22 mouse cellular contexts compared by ENCODE assay signal in genomic region chr7:101902846-101903245, GRCm38 (mm10). TPM values are rescaled to one million over a fixed set of nuclear protein-coding genes. Genes with fewer than 3 reads are reported as not detected.
DNase-seq lines count a peak whose midpoint lies in the region; ATAC-seq and TF ChIP-seq lines count a peak whose summit lies in the region.
"Had no signal": no experiment of that assay in that cellular context is flagged by ENCODE, and none has a peak within 500 bp of the region (broad histone marks: within the 10 kb centered on the region; RNA-seq: fewer than 3 reads in every experiment).

No protein-coding gene starts in this region.

- TF ChIP-seq CTCF in heart, adult 2 months (IDR thresholded peaks at IDR 0.05) = peak; percentile 27; the same call in 1 of the 2 replicates
- peak; percentile 23 for TF ChIP-seq CTCF in lung, embryonic 14.5 days (IDR thresholded peaks at IDR 0.05; ENCODE audit: low read depth)

- H3K27me3 ChIP-seq in heart, adult 2 months (ENCODE audit: control insufficient read depth, insufficient read depth, low read length) = no peaks in the 10 kb centered on the region
- H3K27me3 ChIP-seq in heart, embryonic 12.5 days (replicated peaks) = no peaks in the 10 kb centered on the region
- H3K27me3 ChIP-seq in lung, embryonic 14.5 days (ENCODE audit: insufficient read depth, low read length) = no peaks in the 10 kb centered on the region
- H3K27me3 ChIP-seq in kidney, embryonic 16.5 days (ENCODE audit: insufficient read depth, low read length) = no peaks in the 10 kb centered on the region
- H3K27me3 ChIP-seq: hindbrain, embryonic 13.5 days; neural tube, embryonic 15.5 days; stomach, embryonic 15.5 days had no signal

- H3K27ac ChIP-seq in heart, adult 2 months = no peak overlapping the region
- no peak overlapping the region for H3K27ac ChIP-seq in heart, embryonic 12.5 days (ENCODE audit: poor library complexity, severe bottlenecking)
- H3K27ac ChIP-seq in lung, embryonic 14.5 days (ENCODE audit: low read depth) = no peak overlapping the region
- no peak overlapping the region for H3K27ac ChIP-seq in kidney, embryonic 16.5 days (ENCODE audit: low read length)
- H3K27ac ChIP-seq: hindbrain, embryonic 13.5 days; left cerebral cortex, adult 2 months; limb, embryonic 10.5 days; neural tube, embryonic 15.5 days; stomach, embryonic 15.5 days had no signal

- H3K4me1 ChIP-seq in heart, adult 2 months (ENCODE audit: control insufficient read depth, insufficient read depth, low read length) = peaks cover 3% of the 10 kb centered on the region
- H3K4me1 ChIP-seq in heart, embryonic 12.5 days (replicated peaks) = peaks cover 16% of the 10 kb centered on the region
- H3K4me1 ChIP-seq in lung, embryonic 14.5 days (ENCODE audit: insufficient read depth) = no peaks in the 10 kb centered on the region
- peaks cover 18% of the 10 kb centered on the region for H3K4me1 ChIP-seq in kidney, embryonic 16.5 days (ENCODE audit: insufficient read depth, low read length)

- no peaks in the 10 kb centered on the region for H3K36me3 ChIP-seq in heart, adult 2 months (ENCODE audit: control insufficient read depth, insufficient read depth, low read length)
- peaks cover 32% of the 10 kb centered on the region for H3K36me3 ChIP-seq in heart, embryonic 12.5 days
- peaks cover 6% of the 10 kb centered on the region; the same call in 1 of the 2 replicates for H3K36me3 ChIP-seq in lung, embryonic 14.5 days (ENCODE audit: insufficient read depth)
- 0 out of 2 replicates have a peak, but pooled peaks cover 10% of the 10 kb centered on the region for H3K36me3 ChIP-seq in kidney, embryonic 16.5 days (ENCODE audit: insufficient read depth, low read length)

- no peak for ATAC-seq in heart, embryonic 12.5 days (ENCODE audit: insufficient number of reproducible peaks, low FRiP score)
- ATAC-seq in lung, embryonic 14.5 days (ENCODE audit: insufficient read depth) = no peak
- no peak for ATAC-seq in inflammation-experienced regulatory T-cells, adult 6 months
- no peak for ATAC-seq in kidney, embryonic 16.5 days (ENCODE audit: low FRiP score, low TSS enrichment)
- ATAC-seq: forebrain, embryonic 16.5 days had no signal

- H3K4me3 ChIP-seq in heart, adult 2 months = no peak overlapping the region
- no peak overlapping the region for H3K4me3 ChIP-seq in heart, embryonic 12.5 days
- no peak overlapping the region for H3K4me3 ChIP-seq in lung, embryonic 14.5 days (ENCODE audit: low read depth, low read length)
- no peak overlapping the region for H3K4me3 ChIP-seq in kidney, embryonic 16.5 days (ENCODE audit: low read length)
- H3K4me3 ChIP-seq: hindbrain, embryonic 13.5 days; left cerebral cortex, adult 2 months; limb, embryonic 10.5 days; myocyte; neural tube, embryonic 15.5 days; stomach, embryonic 15.5 days had no signal

- TF ChIP-seq POLR2A in heart, adult 2 months (IDR thresholded peaks at IDR 0.05; ENCODE audit: insufficient read depth, low read depth, low read length) = no peak

- H3K79me2 ChIP-seq in heart, adult 2 months (replicated peaks; ENCODE audit: control insufficient read depth, insufficient read depth, low read length) = peaks cover 2% of the 10 kb centered on the region; the same call in 1 of the 2 replicates

- intact Hi-C loops in heart, adult 2 months (cut with DNase I) = loop anchor here (10.0 kb wide), 1 partner anchor 598 kb away; the partner anchor contains the start of gene Atg16l2

- no peak for TF ChIP-seq EP300 in heart, adult 2 months (IDR thresholded peaks at IDR 0.05; ENCODE audit: insufficient read depth, low read depth, low read length)

- no peak overlapping the region for H3K9ac ChIP-seq in heart, adult 2 months (ENCODE audit: low read depth, low read length)
- no peak overlapping the region for H3K9ac ChIP-seq in heart, embryonic 12.5 days
- no peak overlapping the region for H3K9ac ChIP-seq in lung, embryonic 14.5 days
- H3K9ac ChIP-seq in kidney, embryonic 16.5 days (replicated peaks; ENCODE audit: low read length) = no peak overlapping the region
- H3K9ac ChIP-seq: hindbrain, embryonic 13.5 days; neural tube, embryonic 15.5 days; stomach, embryonic 15.5 days had no signal

- H3K4me2 ChIP-seq in heart, embryonic 12.5 days = no peak overlapping the region
- no peak overlapping the region for H3K4me2 ChIP-seq in lung, embryonic 14.5 days
- H3K4me2 ChIP-seq in kidney, embryonic 16.5 days (replicated peaks; ENCODE audit: low read depth, low read length) = no peak overlapping the region
- H3K4me2 ChIP-seq: heart, embryonic 11.5 days; hindbrain, embryonic 13.5 days; liver, embryonic 11.5 days; neural tube, embryonic 15.5 days; stomach, embryonic 15.5 days had no signal

- no peak for DNase-seq in heart, adult 2 months
- peak; percentile 17 for DNase-seq in lung, embryonic 14.5 days
- DNase-seq in lung, postnatal 10 days = no peak
- peak; percentile 39 for DNase-seq in ES-CJ7 (ENCODE audit: low read depth, low spot score)
- DNase-seq: adrenal gland, adult 8-10 months; cerebellum, postnatal 10 days; heart, postnatal 14 days; kidney, adult 11 months; kidney, postnatal 14 days; midbrain, embryonic 14.5 days had no signal

- H3K9me3 ChIP-seq in heart, embryonic 12.5 days (replicated peaks) = no peaks in the 10 kb centered on the region
- H3K9me3 ChIP-seq in lung, embryonic 14.5 days (ENCODE audit: low read depth, low read length) = no peaks in the 10 kb centered on the region
- no peaks in the 10 kb centered on the region for H3K9me3 ChIP-seq in kidney, embryonic 16.5 days (ENCODE audit: low read length)
- H3K9me3 ChIP-seq: hindbrain, embryonic 13.5 days; limb, embryonic 10.5 days; neural tube, embryonic 15.5 days; stomach, embryonic 15.5 days had no signal

RNA-seq across cellular contexts. Expression of gene Lamtor1, which starts 2.9 kb away (rescaled TPM):
- 100 to 1,000 TPM; 104 to 125 TPM for total RNA-seq in heart, adult 2 months (2021)
- 244 and 272 TPM in 2 replicates for polyA plus RNA-seq in heart, adult 2 months (2012; rRNA removed)
- polyA plus RNA-seq in heart, embryonic 12.5 days (2016; fragmentation: Nextera tagmentation; extraction: Ambion mirVana) = 128 and 131 TPM in 2 replicates
- polyA plus RNA-seq in lung, embryonic 14.5 days (2014; fragmentation: Nextera tagmentation; extraction: Ambion mirVana) = 151 and 161 TPM in 2 replicates
- polyA plus RNA-seq in inflammation-experienced regulatory T-cells, adult 6 months (2017; shearing (Covaris generic)) = 100 to 1,000 TPM in 2 of 3 experiments, 10 to 100 TPM in 1; 96.6 to 125 (median 118) TPM
- polyA plus RNA-seq in kidney, embryonic 16.5 days (2015; fragmentation: Nextera tagmentation; extraction: Ambion mirVana) = 174 and 183 TPM in 2 replicates

RNA-seq across cellular contexts. Expression of gene Tomt, which starts 3.3 kb away (rescaled TPM):
- not detected for total RNA-seq in heart, adult 2 months (2021)
- polyA plus RNA-seq in heart, adult 2 months (2012; rRNA removed) = 0.12 TPM in 1 of 2 replicates, not detected in the other
- polyA plus RNA-seq in heart, embryonic 12.5 days (2016; fragmentation: Nextera tagmentation; extraction: Ambion mirVana) = 0.42 and 0.45 TPM in 2 replicates
- polyA plus RNA-seq in lung, embryonic 14.5 days (2014; fragmentation: Nextera tagmentation; extraction: Ambion mirVana) = 0.30 and 0.43 TPM in 2 replicates
- polyA plus RNA-seq in inflammation-experienced regulatory T-cells, adult 6 months (2017; shearing (Covaris generic)) = under 1 TPM in 2 of 3 experiments, not detected in 1; 0.26 to 0.83 TPM
- polyA plus RNA-seq in kidney, embryonic 16.5 days (2015; fragmentation: Nextera tagmentation; extraction: Ambion mirVana) = 0.33 and 0.59 TPM in 2 replicates
- total RNA-seq: adrenal gland, adult 8-10 months; heart, postnatal 14 days; left cerebral cortex, adult 2 months had no signal

RNA-seq across cellular contexts. Expression of gene Lrrc51, which starts 30.8 kb away (rescaled TPM):
- 1 to 10 TPM; 3.0 to 4.5 TPM for total RNA-seq in heart, adult 2 months (2021)
- polyA plus RNA-seq in heart, adult 2 months (2012; rRNA removed) = 7.5 and 11.6 TPM in 2 replicates
- polyA plus RNA-seq in heart, embryonic 12.5 days (2016; fragmentation: Nextera tagmentation; extraction: Ambion mirVana) = 4.2 and 5.0 TPM in 2 replicates
- 7.7 and 8.3 TPM in 2 replicates for polyA plus RNA-seq in lung, embryonic 14.5 days (2014; fragmentation: Nextera tagmentation; extraction: Ambion mirVana)
- polyA plus RNA-seq in inflammation-experienced regulatory T-cells, adult 6 months (2017; shearing (Covaris generic)) = 1 to 10 TPM; 1.4 to 6.2 (median 4.0) TPM
- 10.8 and 13.9 TPM in 2 replicates for polyA plus RNA-seq in kidney, embryonic 16.5 days (2015; fragmentation: Nextera tagmentation; extraction: Ambion mirVana)

RNA-seq across cellular contexts. Expression of gene Numa1, which starts 31.1 kb away (rescaled TPM):
- 10 to 100 TPM; 88.3 to 93.8 TPM for total RNA-seq in heart, adult 2 months (2021)
- 53.3 and 63.3 TPM in 2 replicates for polyA plus RNA-seq in heart, adult 2 months (2012; rRNA removed)
- polyA plus RNA-seq in heart, embryonic 12.5 days (2016; fragmentation: Nextera tagmentation; extraction: Ambion mirVana) = 67.8 and 70.6 TPM in 2 replicates
- polyA plus RNA-seq in lung, embryonic 14.5 days (2014; fragmentation: Nextera tagmentation; extraction: Ambion mirVana) = 109 TPM in 2 replicates
- polyA plus RNA-seq in inflammation-experienced regulatory T-cells, adult 6 months (2017; shearing (Covaris generic)) = 10 to 100 TPM; 66.2 to 75.4 (median 71.3) TPM
- polyA plus RNA-seq in kidney, embryonic 16.5 days (2015; fragmentation: Nextera tagmentation; extraction: Ambion mirVana) = 72.1 and 75.6 TPM in 2 replicates

RNA-seq across cellular contexts. Expression of gene Folr1, which starts 32.3 kb away (rescaled TPM):
- total RNA-seq in heart, adult 2 months (2021) = not detected
- 0.39 and 2.1 TPM in 2 replicates for polyA plus RNA-seq in heart, adult 2 months (2012; rRNA removed)
- polyA plus RNA-seq in heart, embryonic 12.5 days (2016; fragmentation: Nextera tagmentation; extraction: Ambion mirVana) = 4.1 TPM in 2 replicates
- 0.20 and 0.73 TPM in 2 replicates for polyA plus RNA-seq in lung, embryonic 14.5 days (2014; fragmentation: Nextera tagmentation; extraction: Ambion mirVana)
- not detected for polyA plus RNA-seq in inflammation-experienced regulatory T-cells, adult 6 months (2017; shearing (Covaris generic))
- polyA plus RNA-seq in kidney, embryonic 16.5 days (2015; fragmentation: Nextera tagmentation; extraction: Ambion mirVana) = 82.5 and 98.0 TPM in 2 replicates
- polyA plus RNA-seq: limb, embryonic 10.5 days had no signal

Comparison
In these comparisons a context has a peak if more than half of its experiments do, and no peak if none do; other contexts are left out.
1. DNase-seq: peak in lung, embryonic 14.5 days (single experiment) and ES-CJ7 (single experiment); none in heart, adult 2 months (0 of 2) and lung, postnatal 10 days (single experiment).